Mouse (Mus musculus): Measurements from ENCODE around the gene Ktn1.

Gene Ktn1

DNA sequence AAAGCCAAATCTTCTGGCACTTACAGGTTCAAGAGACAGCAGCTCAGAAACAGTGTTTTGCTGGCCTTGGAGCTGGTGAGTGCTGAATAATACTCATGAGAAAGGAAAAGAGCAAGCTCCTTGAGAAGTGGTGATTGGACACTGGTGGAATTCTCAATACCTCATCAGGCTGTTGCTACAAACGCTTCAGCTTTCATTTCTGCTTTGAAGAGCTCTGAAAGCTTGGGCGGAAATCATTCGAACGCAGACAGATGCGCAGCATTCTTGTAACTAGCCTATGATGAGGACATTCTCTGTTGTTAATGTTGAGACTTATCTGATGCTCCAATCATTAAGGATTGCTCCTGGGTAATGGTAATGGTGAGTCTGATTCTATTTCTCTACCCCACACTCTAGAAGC is at the start of gene Ktn1:
TSS of gene Ktn1 (plus strand) at position 231 of the 400 bp plus-strand sequence.
- no peak for DNase-seq (ENCODE audit: low read depth, low spot score)

DNA sequence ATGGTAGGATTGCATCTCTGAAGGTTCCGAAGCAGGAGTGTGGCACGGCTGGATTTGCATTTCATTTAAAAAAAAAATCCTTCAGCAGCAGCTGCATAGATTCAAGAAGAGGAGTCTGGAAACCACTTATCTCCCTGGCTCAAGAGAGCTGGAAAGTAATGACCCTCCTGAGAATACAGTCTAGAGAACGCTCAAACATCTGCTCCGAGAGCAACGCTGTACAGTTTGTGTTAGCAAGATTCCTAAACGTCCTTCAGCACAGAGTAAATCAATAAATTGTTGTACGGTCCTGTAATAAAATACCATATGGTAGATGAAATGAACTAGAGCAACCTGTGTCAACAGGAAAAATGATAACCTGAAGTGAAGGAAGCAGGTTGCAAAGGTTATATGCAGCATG is 35.0 kb upstream of the Ktn1 start:
- no peak for DNase-seq (ENCODE audit: low read depth, low spot score)

DNA sequence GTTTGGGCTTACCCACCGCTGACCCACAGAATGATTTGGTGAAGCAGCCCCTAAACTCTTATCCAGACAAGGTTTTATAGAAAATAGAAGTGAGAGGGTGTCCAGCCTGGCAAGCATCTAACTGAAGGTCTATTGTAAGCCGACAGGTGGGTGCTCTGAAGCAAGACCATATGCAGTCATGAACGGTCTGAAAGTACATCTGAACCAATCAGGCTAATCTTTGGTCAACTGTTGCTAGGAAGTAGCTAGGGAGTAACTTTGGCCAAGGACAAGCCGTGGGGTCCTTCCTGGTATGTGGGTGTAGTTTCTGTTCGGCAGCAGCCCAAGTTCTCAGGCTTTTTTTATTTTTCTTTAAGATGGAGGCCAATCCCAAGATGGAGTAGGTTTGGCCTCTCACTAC is 29.4 kb upstream of the Ktn1 start:
- DNase-seq (ENCODE audit: low read depth, low spot score), result no peak

DNA sequence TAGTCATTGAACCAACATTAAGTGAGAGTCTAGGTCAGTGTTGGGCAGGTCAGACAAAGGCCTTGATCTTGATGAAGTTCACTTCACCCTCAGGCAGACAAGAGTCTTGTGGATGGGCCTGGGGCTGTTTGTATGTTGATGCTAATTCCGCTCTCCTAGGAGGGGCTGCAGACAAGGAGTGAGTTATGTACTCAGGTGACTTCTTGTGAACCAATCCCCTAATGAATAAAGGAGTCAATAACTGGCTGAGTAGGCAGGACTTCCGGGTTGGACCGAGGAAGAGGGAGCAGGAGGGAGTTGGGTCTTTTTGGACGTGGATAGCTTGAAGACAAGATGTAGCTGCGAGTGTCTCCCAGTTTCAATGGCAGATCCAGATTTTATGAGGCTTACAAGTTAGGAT is 26.3 kb upstream of the Ktn1 start:
- no peak for DNase-seq (ENCODE audit: low read depth, low spot score)

DNA sequence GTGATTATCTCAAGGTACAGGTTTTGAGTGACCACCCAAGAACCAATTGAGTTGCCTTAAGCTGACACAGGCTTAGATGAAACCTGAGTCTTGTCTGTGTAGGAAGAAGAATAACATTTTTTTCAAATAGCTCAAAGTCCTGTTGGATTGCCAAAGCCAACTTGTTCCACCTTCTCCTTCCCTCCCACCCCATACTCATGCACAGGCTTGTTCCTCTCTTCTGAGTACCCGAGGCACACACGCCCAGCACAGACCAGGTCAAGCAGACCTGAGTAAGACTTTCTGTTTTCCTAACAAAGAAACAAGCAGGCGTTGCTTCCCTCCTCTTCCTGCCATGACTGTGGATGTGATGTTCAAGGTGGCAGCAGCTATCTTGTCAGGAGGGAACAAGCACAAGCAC is 23.4 kb upstream of the Ktn1 start:
- no peak for DNase-seq (ENCODE audit: low read depth, low spot score)

DNA sequence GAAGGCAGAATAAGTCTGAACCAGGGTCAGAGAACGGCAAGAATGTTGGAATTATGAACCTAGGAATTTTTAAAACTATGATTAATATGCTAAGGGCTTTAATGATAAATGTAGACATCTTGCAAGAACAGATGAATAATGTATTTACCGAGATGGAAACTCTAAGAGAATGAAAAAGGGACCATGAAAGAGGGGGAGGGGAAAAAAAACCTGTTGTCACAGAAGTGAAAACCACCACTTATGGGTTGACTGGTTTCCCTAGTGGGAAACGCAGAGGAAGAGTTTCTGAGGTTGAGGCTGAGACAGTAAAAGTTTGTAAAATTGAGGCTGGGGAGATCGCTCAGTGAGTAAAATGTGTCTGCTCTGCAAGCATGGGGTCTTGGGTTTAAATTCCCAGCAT is 22.1 kb upstream of the Ktn1 start:
- no peak for DNase-seq (ENCODE audit: low read depth, low spot score)

DNA sequence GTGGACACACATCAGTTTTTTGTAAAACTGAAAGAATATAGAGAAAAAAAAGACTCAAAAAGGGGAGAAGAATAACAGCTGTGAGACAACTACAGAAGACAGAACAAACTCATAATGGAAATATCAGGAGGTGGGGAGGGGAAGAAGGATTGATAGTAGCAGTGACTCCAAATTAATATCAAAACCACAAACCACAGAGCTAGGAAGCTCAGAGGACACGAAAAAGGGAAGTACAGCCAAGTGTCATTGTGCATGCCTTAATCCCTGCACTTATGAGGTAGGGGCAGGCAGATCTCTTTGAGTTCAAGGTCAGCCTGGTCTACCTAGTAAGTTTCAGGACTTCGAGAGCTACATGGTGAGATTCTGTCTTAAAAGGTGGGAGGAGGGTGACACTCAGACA is 21.4 kb upstream of the Ktn1 start:
- no peak for DNase-seq (ENCODE audit: low read depth, low spot score)

DNA sequence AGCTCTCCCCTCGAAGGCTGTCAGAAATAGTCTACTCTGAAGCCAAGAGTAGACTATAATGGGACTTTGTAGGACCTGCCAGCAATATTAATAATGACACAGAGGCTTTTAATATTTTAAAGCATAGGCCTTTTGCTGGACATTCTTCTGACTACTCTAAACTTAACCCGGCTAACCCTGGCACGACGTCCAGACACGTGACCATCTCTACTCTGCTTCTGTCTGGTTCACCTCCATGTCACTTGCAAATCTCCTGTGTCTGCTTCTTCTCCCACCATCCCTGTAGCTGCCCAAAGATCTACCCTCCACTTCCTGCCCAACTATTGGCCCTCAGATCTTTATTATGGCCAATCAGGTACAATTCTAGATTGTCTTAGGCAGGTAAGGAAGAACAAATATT is 20.9 kb upstream of the Ktn1 start:
- no peak for DNase-seq (ENCODE audit: low read depth, low spot score)

DNA sequence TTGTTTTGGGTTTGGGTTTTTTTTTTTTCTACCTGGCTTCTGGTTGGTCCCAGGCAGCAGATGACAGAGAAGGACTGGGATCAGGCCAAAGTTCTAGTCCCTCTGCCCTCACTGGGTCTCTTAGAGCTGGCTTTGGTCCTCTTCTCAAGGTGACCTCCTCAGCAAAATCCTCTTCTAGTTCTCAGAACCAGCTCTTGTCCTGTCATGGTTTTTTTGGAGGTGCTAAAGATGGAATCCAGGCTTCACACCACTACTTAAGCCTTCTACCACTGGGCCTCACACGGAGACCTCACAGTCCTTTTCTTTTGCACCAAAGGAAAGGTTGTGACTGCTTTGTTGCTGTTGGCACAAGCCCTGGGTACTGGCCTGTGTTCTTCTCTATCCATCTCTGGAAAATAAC is 15.8 kb upstream of the Ktn1 start:
- no peak for DNase-seq (ENCODE audit: low read depth, low spot score)

DNA sequence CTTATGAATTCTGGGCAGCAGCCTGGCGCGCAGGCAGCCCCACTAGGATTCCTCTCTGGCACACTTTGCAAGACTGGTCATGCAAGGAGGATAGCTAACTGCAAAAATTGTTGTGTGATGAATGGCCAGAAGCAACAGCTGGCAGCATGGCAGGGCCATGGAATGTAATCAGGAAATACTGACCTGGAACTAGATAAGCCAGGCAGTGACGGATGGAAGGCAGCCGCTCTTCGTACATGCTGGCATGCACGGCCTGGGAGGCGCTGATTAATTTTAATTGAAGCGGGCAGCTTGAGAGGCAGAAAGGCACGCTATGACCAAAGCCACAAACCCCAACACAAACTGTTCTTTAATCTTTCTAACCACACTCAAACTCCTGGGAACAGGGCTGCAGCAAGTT is 13.8 kb upstream of the Ktn1 start:
- no peak for DNase-seq (ENCODE audit: low read depth, low spot score)

DNA sequence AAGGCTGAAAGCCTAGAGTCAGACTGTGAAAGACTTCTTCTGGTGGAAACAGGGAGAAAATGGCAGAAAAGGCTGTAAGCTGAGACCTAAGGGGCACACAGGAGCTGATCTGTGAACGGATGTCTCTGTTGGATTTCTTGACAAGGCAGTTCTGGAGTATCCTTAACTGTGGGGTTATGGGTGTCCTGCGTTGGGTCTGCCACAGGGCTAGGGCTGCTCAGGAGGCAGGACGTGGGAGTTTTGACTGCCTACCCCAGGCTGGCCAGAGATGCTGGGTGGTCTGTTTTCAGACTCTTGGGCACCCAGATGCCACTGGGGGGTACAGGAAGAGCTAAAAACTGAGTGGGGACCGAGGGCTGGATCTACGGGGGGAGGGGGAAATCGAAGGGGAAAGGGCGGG is 13.4 kb upstream of the Ktn1 start:
- DNase-seq (ENCODE audit: low read depth, low spot score), result no peak

DNA sequence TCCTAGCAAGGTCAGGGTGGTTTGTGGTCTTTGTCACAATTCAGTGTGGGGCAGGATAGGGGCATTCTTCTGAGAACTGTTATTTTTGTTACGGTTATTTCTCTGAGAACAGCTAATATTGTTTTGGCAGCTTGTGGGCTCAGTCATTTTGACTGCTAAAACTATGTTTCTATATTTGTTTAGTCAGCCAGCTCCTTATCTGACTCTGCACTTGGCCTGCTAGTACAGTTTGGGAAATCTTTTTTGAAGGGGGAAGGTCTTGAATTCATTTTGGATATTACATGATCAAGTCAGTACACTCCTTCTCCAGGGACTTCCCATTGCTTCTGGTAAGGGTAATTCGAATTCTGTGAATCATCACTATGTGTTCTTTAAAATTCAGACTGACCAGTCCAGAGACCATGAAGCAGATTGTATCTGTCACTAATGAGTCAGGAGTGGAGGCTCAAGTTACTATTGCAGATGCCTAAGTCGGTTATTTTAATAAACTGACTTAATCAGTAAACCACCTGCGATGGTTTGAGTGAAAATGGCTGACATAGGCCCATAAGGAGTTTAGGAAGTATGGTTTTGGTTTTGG is 9.8 kb upstream of the Ktn1 start:
- no peak for DNase-seq (ENCODE audit: low read depth, low spot score)

DNA sequence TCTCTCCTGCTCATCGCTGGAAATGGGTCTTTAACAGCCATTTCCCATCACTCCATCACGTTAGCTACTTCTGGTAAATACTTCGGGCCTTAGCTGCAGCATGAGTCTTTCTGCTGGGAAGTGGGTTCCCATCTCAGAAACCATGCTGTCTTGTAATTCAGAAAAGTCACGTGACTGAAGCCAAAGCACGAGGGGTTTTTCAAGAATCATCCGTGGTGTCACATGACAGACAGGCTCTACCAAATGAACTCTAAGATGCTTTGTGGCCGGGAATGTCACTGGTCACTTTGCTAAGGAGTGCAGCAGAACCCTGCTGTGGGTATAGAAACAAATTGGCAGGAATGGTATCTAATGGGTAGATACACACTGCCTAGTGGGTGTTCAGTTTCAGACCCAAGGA is 2.6 kb upstream of the Ktn1 start:
- no peak for DNase-seq (ENCODE audit: low read depth, low spot score)

DNA sequence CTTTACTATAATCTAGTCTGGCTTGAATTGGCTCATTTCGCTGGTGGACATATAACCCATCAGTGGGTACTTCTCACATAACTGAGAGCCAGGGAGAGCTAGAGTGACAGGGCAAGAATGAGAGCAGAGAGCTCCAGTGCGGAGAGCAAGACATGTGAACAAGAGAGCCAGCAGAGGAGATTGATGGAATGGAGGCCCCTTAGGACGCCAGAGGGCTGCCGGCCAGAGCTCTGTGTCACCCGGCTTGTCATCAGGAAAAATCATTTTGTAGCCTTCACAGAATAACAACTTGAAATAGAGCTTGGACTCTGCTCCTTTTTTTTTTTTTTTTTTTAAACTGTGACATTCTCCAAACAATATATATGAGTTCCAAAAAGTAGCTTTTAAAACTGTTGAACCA is 2.0 kb upstream of the Ktn1 start:
- DNase-seq (ENCODE audit: low read depth, low spot score), result no peak

DNA sequence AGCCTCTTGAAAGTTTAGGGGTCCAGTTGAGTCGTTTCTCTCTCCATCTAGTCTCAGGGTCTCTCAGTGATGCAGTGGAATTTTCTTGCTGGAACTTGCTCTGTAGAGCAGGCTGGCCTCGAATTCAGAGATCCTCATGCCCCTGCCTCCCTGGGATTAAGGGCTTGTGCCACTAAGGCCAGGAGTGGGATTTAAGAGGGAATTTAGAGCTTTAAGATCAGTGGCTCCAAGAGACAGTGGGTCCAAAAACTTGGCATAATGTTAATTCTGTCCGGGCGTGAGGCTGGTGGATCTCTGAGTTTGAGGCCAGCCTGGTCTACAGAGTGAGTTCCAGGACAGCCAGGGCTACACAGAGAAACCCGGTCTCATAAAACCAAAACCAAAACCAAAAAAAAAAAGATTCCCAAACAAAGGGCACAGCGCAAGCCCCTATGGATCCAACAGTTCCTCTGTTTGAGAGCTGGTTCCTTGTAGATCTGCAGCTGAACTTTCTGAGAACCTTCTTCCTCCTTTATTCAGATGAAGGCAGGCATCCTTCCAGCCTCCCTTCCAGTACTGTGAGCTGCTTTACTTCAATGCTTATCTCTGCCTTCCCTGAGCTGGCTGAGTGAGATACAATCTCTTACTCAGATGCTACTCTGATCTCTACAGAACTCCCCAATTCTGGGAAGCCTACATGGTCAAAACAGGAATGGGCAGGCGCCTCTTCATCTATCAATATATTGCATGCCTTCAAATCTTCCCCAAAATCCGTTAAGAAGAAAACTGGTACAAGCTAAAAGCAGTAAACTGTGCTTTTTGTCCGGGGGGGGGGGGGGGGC is 1.3 kb upstream of the Ktn1 start:
- no peak for DNase-seq (ENCODE audit: low read depth, low spot score)

DNA sequence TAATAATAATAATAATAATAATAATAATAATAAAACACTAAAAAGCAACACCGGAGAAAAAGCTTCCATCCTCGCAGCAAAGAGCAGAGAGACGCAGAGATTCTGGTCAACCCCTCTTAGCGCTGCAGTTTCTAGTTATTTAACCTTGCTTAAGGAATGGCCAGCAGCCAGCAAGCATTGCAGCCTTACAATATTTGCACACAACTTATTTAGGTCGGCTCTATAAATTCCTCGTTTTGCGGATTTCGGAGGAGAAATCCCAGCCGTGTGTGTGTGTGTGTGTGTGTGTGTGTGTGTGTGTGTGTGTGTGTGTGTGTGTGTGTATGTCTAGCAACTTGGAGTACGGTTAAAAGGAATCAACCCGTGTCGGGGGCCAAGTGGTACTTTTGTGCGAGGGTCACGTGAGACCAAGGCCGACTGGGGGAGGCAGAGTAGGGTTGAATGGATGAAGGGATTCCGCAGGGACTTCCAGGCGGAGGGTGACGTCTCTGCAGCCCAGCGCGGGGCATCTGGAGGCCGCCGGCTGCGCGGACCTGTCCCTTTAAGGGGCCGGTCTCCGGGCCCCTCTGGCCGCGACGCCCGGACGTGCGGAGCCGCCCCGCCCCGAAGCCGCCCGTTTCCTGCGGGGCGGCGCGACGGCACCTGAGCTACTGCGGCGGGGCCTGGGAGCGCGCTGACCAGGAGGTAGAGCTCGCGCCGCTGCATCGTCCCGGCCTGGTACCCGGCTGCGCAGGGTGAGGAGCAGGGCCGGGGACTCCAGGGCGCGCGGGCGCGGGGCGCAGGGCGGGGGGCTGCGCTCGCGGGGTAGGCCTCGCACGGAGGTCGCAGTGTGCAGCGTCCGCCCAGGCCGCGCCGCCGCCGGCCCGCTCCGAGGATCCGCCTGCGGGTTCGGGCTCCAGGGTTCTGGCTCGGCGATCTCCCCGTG is 720 bp downstream of the Ktn1 start:
- peak; percentile 65 for DNase-seq (ENCODE audit: low read depth, low spot score)

DNA sequence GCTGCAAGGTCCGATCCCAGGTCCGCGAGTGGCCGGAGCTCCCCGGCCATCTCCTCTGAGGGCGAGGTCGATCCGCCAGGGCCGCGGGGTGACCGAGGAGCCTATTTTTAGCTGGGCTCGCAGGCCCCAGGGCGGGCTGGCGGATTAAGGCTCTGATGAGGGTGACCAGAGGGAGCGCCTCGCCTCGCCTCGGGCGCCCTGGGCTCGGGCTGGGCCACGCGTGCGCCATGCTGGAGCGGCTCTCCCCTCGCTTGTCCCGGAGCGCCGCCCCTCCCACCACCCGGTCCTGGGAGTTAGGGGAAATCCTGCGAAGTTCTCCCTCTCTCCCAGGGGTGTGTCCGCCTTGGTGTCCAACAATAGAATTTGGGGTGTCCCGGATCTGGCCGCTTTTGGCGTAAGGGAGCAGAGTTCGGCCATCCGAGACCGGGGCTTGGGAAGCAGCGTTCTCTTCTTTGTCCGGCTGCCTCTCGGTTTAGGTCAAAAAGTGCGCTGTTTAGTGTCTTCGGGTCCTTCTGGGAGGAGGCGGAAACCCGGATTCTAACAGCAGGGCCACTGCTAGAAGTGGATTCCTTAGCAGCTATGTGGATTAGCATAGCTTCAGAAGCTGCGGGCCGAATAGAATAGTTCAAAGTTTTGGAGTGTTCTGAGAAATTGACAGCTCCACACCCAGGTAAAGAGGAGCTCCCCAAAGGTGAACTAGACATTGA is 1.5 kb downstream of the Ktn1 start:
- peak; percentile 38 for DNase-seq (ENCODE audit: low read depth, low spot score)

DNA sequence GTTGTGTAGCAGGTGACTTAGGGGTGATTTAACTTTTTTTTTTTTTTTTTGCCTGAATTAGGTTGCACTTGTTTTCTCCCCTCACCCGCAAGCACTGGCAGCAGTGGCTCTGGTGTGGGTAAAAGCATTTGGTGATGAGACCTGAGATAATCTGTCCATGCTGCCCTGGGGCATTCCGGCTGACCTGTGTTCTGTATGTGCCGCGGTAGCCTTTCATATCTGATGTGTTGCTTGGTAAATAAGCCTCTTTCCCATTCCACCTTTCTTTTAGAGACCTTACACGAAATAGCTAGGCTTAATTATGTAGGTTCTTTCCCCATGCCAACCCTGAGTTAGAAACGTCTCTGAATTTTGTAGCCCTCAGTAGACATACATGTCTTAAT is 2.1 kb downstream of the Ktn1 start:
- no peak for DNase-seq (ENCODE audit: low read depth, low spot score)

DNA sequence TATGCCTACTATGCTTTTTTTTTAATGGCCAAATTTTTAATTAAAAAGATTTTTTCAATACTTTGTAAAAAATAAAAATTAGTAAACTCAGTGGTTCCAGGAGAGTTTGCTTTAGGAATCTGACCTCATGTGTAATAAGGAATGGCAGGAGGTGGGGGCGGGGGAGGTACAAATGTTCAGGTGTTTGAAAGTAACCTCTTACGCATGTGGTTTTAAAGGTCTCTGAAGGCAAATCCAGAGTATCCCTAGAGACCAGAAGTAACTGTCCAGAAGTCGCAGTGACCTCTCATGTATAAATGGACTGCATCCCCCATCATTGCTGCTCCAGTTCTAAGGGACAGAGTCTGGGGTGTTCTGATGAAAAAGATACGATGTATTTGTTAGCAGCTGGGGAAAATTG is 3.0 kb downstream of the Ktn1 start:
- no peak for DNase-seq (ENCODE audit: low read depth, low spot score)

DNA sequence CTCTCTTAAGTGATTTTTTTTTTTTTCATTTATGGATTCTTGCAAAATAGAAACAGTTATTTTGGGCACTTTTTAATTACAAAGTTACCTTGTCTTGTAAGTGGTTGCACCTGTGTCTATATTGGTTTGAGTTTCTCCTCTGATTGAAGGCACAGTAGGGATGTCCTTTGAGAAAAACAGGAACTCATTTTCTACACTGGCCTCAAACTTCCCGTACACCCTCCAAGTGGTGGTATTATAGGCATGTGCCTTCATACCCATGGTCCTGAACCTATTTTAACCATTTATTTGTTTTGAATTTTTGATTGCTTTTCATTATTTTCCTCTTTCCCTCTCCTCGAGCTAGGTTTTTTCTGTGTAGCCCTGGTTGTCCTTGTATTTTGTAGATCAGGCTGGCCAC is 7.2 kb downstream of the Ktn1 start:
- no peak for DNase-seq (ENCODE audit: low read depth, low spot score)

DNA sequence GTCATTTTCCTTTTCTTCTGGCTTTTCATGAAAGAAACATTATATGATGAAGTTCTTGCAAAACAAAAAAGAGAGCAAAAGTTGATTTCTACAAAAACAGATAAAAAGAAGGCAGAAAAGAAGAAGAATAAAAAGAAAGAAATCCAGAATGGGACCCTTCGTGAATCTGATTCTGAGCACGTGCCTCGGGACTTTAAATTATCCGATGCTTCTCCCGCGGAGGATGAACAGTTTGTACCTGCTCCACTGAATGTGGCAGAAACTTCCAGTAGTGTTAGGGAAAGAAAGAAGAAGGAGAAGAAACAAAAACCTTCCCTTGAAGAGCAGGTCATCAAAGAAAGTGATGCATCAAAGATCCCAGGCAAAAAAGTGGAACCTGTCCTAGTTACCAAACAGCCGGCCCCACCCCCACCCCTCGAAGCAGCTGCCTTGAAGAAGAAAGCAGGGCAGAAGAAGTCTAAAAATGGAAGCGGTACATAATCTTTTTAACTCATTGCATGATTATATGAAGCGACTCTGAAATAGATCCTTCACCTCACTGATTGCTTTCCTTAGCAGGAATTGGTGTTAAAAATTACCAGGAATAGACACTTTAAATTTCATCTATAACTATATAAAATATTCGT is 15.7 kb downstream of the Ktn1 start:
- no peak for DNase-seq (ENCODE audit: low read depth, low spot score)

DNA sequence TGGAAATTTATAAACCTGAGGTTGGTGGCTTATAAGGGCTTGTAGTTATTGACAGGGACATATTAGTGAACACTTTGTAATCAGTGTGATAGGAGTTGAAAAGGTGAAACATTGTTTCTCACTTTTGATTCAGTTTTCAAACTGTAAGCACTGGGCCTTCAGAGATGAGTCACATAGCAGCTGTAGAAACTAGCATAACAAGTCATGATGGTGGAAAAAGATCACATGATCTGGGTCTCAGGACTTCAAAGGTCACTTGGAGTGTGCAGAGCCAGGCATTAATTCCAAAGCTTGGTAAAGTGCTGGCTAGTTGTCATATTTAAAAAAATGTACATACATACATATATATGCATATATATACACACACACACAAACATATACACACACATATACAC is 16.2 kb downstream of the Ktn1 start:
- no peak for DNase-seq (ENCODE audit: low read depth, low spot score)
